In genomic region chr4:107833525-107833924, GRCm38 (mm10) we compare ENCODE assay signal across 25 mouse cellular contexts. TPM values are rescaled to one million over a fixed set of nuclear protein-coding genes. Genes with fewer than 3 reads are reported as not detected.
DNase-seq lines count a peak whose midpoint lies in the region; ATAC-seq lines count a peak whose summit lies in the region.
"Had no signal": no experiment of that assay in that cellular context is flagged by ENCODE, and none has a peak within 500 bp of the region (broad histone marks: within the 10 kb centered on the region; RNA-seq: fewer than 3 reads in every experiment).

No protein-coding gene starts in this region.

- H3K27ac ChIP-seq in hindbrain, embryonic 14.5 days: peak overlapping the region; percentile 14; the same call in 1 of the 2 replicates
- H3K27ac ChIP-seq in hindbrain, embryonic 12.5 days: no peak overlapping the region
- peak overlapping the region; percentile 97 for H3K27ac ChIP-seq in forebrain, embryonic 13.5 days
- H3K27ac ChIP-seq in midbrain, embryonic 15.5 days: 0 out of 2 replicates have a peak overlapping the region, but pooled peaks have one; percentile 86
- no peak overlapping the region for H3K27ac ChIP-seq in liver, embryonic 11.5 days (ENCODE audit: low read depth, low read length)
- H3K27ac ChIP-seq: kidney, embryonic 15.5 days; limb, embryonic 12.5 days; liver, embryonic 12.5 days had no signal

- H3K36me3 ChIP-seq in hindbrain, embryonic 14.5 days (replicated peaks; ENCODE audit: control insufficient read depth, insufficient read depth): peaks cover 12% of the 10 kb centered on the region; the same call in 1 of the 2 replicates
- H3K36me3 ChIP-seq in hindbrain, embryonic 12.5 days: 0 out of 2 replicates have a peak, but pooled peaks cover 6% of the 10 kb centered on the region
- peaks cover 17% of the 10 kb centered on the region for H3K36me3 ChIP-seq in forebrain, embryonic 13.5 days (ENCODE audit: poor library complexity, severe bottlenecking)
- no peaks in the 10 kb centered on the region for H3K36me3 ChIP-seq in midbrain, embryonic 15.5 days (replicated peaks)
- no peaks in the 10 kb centered on the region for H3K36me3 ChIP-seq in liver, embryonic 11.5 days (ENCODE audit: control insufficient read depth, insufficient read depth, low read length)
- H3K36me3 ChIP-seq: embryonic facial prominence, embryonic 15.5 days; heart, embryonic 12.5 days; kidney, embryonic 15.5 days; limb, embryonic 12.5 days had no signal

- H3K4me3 ChIP-seq in hindbrain, embryonic 14.5 days (replicated peaks; ENCODE audit: low read length): no peak overlapping the region
- H3K4me3 ChIP-seq in hindbrain, embryonic 12.5 days: no peak overlapping the region
- no peak overlapping the region for H3K4me3 ChIP-seq in forebrain, embryonic 13.5 days
- H3K4me3 ChIP-seq in midbrain, embryonic 15.5 days: no peak overlapping the region
- H3K4me3 ChIP-seq in liver, embryonic 11.5 days (ENCODE audit: low read depth, low read length): no peak overlapping the region
- H3K4me3 ChIP-seq: embryonic facial prominence, embryonic 15.5 days; heart, embryonic 12.5 days; kidney, embryonic 15.5 days; limb, embryonic 12.5 days; liver, embryonic 12.5 days; myocyte had no signal

- 76% methylated on average over 5 of the region's 5 CpGs for WGBS in hindbrain, embryonic 14.5 days
- WGBS in hindbrain, embryonic 12.5 days: 78% methylated on average over 5 of the region's 5 CpGs
- 70% methylated on average over 5 of the region's 5 CpGs for WGBS in forebrain, embryonic 13.5 days
- 77% methylated on average over 5 of the region's 5 CpGs for WGBS in midbrain, embryonic 15.5 days
- 86% methylated on average over 5 of the region's 5 CpGs for WGBS in liver, embryonic 11.5 days

- ATAC-seq in hindbrain, embryonic 14.5 days (ENCODE audit: low FRiP score): no peak
- ATAC-seq in hindbrain, embryonic 12.5 days (ENCODE audit: low FRiP score): no peak
- no peak for ATAC-seq in forebrain, embryonic 13.5 days
- no peak for ATAC-seq in midbrain, embryonic 15.5 days (replicated peaks)
- ATAC-seq in liver, embryonic 11.5 days (replicated peaks; ENCODE audit: low FRiP score): no peak
- ATAC-seq: activated CD4-positive, CD25-positive, alpha-beta regulatory T cell, adult 4 months; liver, embryonic 12.5 days had no signal

- no peaks in the 10 kb centered on the region for H3K27me3 ChIP-seq in hindbrain, embryonic 14.5 days (ENCODE audit: control insufficient read depth, insufficient read depth, low read length)
- 0 out of 2 replicates have a peak, but pooled peaks cover 5% of the 10 kb centered on the region for H3K27me3 ChIP-seq in hindbrain, embryonic 12.5 days
- H3K27me3 ChIP-seq in forebrain, embryonic 13.5 days: no peaks in the 10 kb centered on the region
- no peaks in the 10 kb centered on the region for H3K27me3 ChIP-seq in midbrain, embryonic 15.5 days (replicated peaks)
- no peaks in the 10 kb centered on the region for H3K27me3 ChIP-seq in liver, embryonic 11.5 days (replicated peaks; ENCODE audit: control insufficient read depth, insufficient read depth, low read length)
- H3K27me3 ChIP-seq: embryonic facial prominence, embryonic 15.5 days; liver, embryonic 12.5 days had no signal

- peak; percentile 59 to 65 for DNase-seq in cerebellum, postnatal 10 days
- no peak for DNase-seq in cerebellum, adult 18-20 months
- no peak for DNase-seq in hindbrain, embryonic 14.5 days (ENCODE audit: low spot score)
- no peak for DNase-seq in liver, embryonic 11.5 days (ENCODE audit: low spot score)
- DNase-seq in embryo, embryonic 10.5 days (ENCODE audit: low spot score): no peak
- DNase-seq: adrenal gland, adult 8-10 months; cerebellum, adult 11-12 months; embryo, embryonic 11 days; gastrocnemius, postnatal 25 days; heart, adult 18-20 months; heart, postnatal 10 days; kidney, adult 11 months; kidney, postnatal 36 days; layer of hippocampus, postnatal 36 days; lung, embryonic 14.5 days had no signal

- no peaks in the 10 kb centered on the region for H3K9me3 ChIP-seq in hindbrain, embryonic 14.5 days (ENCODE audit: control insufficient read depth, low read length)
- H3K9me3 ChIP-seq in hindbrain, embryonic 12.5 days (replicated peaks): no peaks in the 10 kb centered on the region
- H3K9me3 ChIP-seq in forebrain, embryonic 13.5 days (replicated peaks): no peaks in the 10 kb centered on the region
- no peaks in the 10 kb centered on the region for H3K9me3 ChIP-seq in midbrain, embryonic 15.5 days
- no peaks in the 10 kb centered on the region for H3K9me3 ChIP-seq in liver, embryonic 11.5 days (ENCODE audit: control insufficient read depth, low read length)
- H3K9me3 ChIP-seq: embryonic facial prominence, embryonic 15.5 days; heart, embryonic 12.5 days; kidney, embryonic 15.5 days; limb, embryonic 12.5 days; liver, embryonic 12.5 days had no signal

- H3K4me2 ChIP-seq in hindbrain, embryonic 14.5 days (replicated peaks): no peak overlapping the region
- no peak overlapping the region for H3K4me2 ChIP-seq in hindbrain, embryonic 12.5 days (replicated peaks)
- 0 out of 2 replicates have a peak overlapping the region, but pooled peaks have one; percentile 19 for H3K4me2 ChIP-seq in forebrain, embryonic 13.5 days
- H3K4me2 ChIP-seq in midbrain, embryonic 15.5 days: no peak overlapping the region
- no peak overlapping the region for H3K4me2 ChIP-seq in liver, embryonic 11.5 days
- H3K4me2 ChIP-seq: embryonic facial prominence, embryonic 15.5 days; heart, embryonic 12.5 days; kidney, embryonic 15.5 days; limb, embryonic 12.5 days; liver, embryonic 12.5 days; lung, embryonic 14.5 days had no signal

- no peak overlapping the region for H3K9ac ChIP-seq in hindbrain, embryonic 14.5 days
- no peak overlapping the region for H3K9ac ChIP-seq in hindbrain, embryonic 12.5 days
- H3K9ac ChIP-seq in forebrain, embryonic 13.5 days: 0 out of 2 replicates have a peak overlapping the region, but pooled peaks have one; percentile 62
- no peak overlapping the region for H3K9ac ChIP-seq in midbrain, embryonic 15.5 days
- no peak overlapping the region for H3K9ac ChIP-seq in liver, embryonic 11.5 days (ENCODE audit: low read depth, low read length)
- H3K9ac ChIP-seq: embryonic facial prominence, embryonic 15.5 days; heart, embryonic 12.5 days; kidney, embryonic 15.5 days; limb, embryonic 12.5 days; liver, embryonic 12.5 days; lung, embryonic 14.5 days had no signal

- peaks cover 96% of the 10 kb centered on the region for H3K4me1 ChIP-seq in hindbrain, embryonic 14.5 days (replicated peaks; ENCODE audit: control insufficient read depth, insufficient read depth, low read length)
- peaks cover 100% of the 10 kb centered on the region for H3K4me1 ChIP-seq in hindbrain, embryonic 12.5 days
- H3K4me1 ChIP-seq in forebrain, embryonic 13.5 days: peaks cover 100% of the 10 kb centered on the region
- H3K4me1 ChIP-seq in midbrain, embryonic 15.5 days: peaks cover 100% of the 10 kb centered on the region
- H3K4me1 ChIP-seq in liver, embryonic 11.5 days (replicated peaks; ENCODE audit: control insufficient read depth, insufficient read depth, low read length): peaks cover 11% of the 10 kb centered on the region

RNA-seq across cellular contexts. Expression of gene Lrp8, which starts 31.5 kb away (rescaled TPM):
- polyA plus RNA-seq in hindbrain, embryonic 14.5 days (2014; fragmentation: Nextera tagmentation; extraction: Ambion mirVana): 62.2 and 69.5 TPM in 2 replicates
- 46.7 and 52.6 TPM in 2 replicates for polyA plus RNA-seq in hindbrain, embryonic 12.5 days (2016; fragmentation: Nextera tagmentation; extraction: Ambion mirVana)
- 37.2 and 42.6 TPM in 2 replicates for polyA plus RNA-seq in forebrain, embryonic 13.5 days (2015; fragmentation: Nextera tagmentation; extraction: Ambion mirVana)
- polyA plus RNA-seq in midbrain, embryonic 15.5 days (2015; fragmentation: Nextera tagmentation; extraction: Ambion mirVana): 70.6 and 71.3 TPM in 2 replicates
- 5.3 and 5.9 TPM in 2 replicates for polyA plus RNA-seq in liver, embryonic 11.5 days (2014; fragmentation: Nextera tagmentation; extraction: Ambion mirVana)

RNA-seq across cellular contexts. Expression of gene Magoh, which starts 46.0 kb away (rescaled TPM):
- 109 and 115 TPM in 2 replicates for polyA plus RNA-seq in hindbrain, embryonic 14.5 days (2014; fragmentation: Nextera tagmentation; extraction: Ambion mirVana)
- polyA plus RNA-seq in hindbrain, embryonic 12.5 days (2016; fragmentation: Nextera tagmentation; extraction: Ambion mirVana): 173 and 174 TPM in 2 replicates
- 196 and 224 TPM in 2 replicates for polyA plus RNA-seq in forebrain, embryonic 13.5 days (2015; fragmentation: Nextera tagmentation; extraction: Ambion mirVana)
- 95.6 and 103 TPM in 2 replicates for polyA plus RNA-seq in midbrain, embryonic 15.5 days (2015; fragmentation: Nextera tagmentation; extraction: Ambion mirVana)
- polyA plus RNA-seq in liver, embryonic 11.5 days (2014; fragmentation: Nextera tagmentation; extraction: Ambion mirVana): 215 and 224 TPM in 2 replicates

RNA-seq across cellular contexts. Expression of gene 0610037L13Rik, which starts 56.1 kb away (rescaled TPM):
- polyA plus RNA-seq in hindbrain, embryonic 14.5 days (2014; fragmentation: Nextera tagmentation; extraction: Ambion mirVana): 96.5 and 97.5 TPM in 2 replicates
- 106 and 113 TPM in 2 replicates for polyA plus RNA-seq in hindbrain, embryonic 12.5 days (2016; fragmentation: Nextera tagmentation; extraction: Ambion mirVana)
- 116 and 118 TPM in 2 replicates for polyA plus RNA-seq in forebrain, embryonic 13.5 days (2015; fragmentation: Nextera tagmentation; extraction: Ambion mirVana)
- 92.4 and 96.4 TPM in 2 replicates for polyA plus RNA-seq in midbrain, embryonic 15.5 days (2015; fragmentation: Nextera tagmentation; extraction: Ambion mirVana)
- polyA plus RNA-seq in liver, embryonic 11.5 days (2014; fragmentation: Nextera tagmentation; extraction: Ambion mirVana): 89.2 and 90.7 TPM in 2 replicates

Comparison
In these comparisons a context has a peak if more than half of its experiments do, and no peak if none do; other contexts are left out.
1. DNase-seq: peak in cerebellum, postnatal 10 days (2 of 2); none in cerebellum, adult 18-20 months (0 of 2), hindbrain, embryonic 14.5 days (single experiment), liver, embryonic 11.5 days (single experiment) and embryo, embryonic 10.5 days (single experiment).
2. H3K27ac ChIP-seq: peak in hindbrain, embryonic 14.5 days (single experiment), forebrain, embryonic 13.5 days (single experiment) and midbrain, embryonic 15.5 days (single experiment); none in hindbrain, embryonic 12.5 days (single experiment) and liver, embryonic 11.5 days (single experiment).